Mouse (Mus musculus) hindbrain, embryonic 10.5 days (tissue): ENCODE results near the gene Olfr181. TPM values are rescaled to one million over a fixed set of nuclear protein-coding genes. Genes with fewer than 3 reads are reported as not detected.

Experiments used
- DNase-seq: peaks from one replicate; pipeline ENCODE4 v3.0.0-alpha.2; 2017; ENCODE audit warnings: low spot score
- H3K27ac ChIP-seq: fragments of 300-500 bp; sonication (generic); 2 replicates; pipeline ENCODE4 v1.5.1; 2016; ENCODE audit warnings: mild to moderate bottlenecking, moderate library complexity
- H3K27me3 ChIP-seq: fragments of 300-500 bp; sonication (generic); 2 replicates; pipeline ENCODE4 v1.6.1; 2016; ENCODE audit warnings: mild to moderate bottlenecking; ENCODE audit not compliant: poor library complexity, insufficient read depth, severe bottlenecking
- H3K36me3 ChIP-seq: fragments of 300-500 bp; sonication (generic); 2 replicates; pipeline ENCODE4 v1.6.1; 2016; ENCODE audit warnings: mild to moderate bottlenecking, moderate library complexity
- H3K4me1 ChIP-seq: fragments of 300-500 bp; sonication (generic); replicated peaks from 2 replicates; pipeline ENCODE4 v1.6.1; 2016; ENCODE audit warnings: mild to moderate bottlenecking
- H3K4me3 ChIP-seq: fragments of 300-500 bp; sonication (generic); 2 replicates; pipeline ENCODE4 v1.5.1; 2016; ENCODE audit warnings: mild to moderate bottlenecking, moderate library complexity
- H3K9me3 ChIP-seq: fragments of 300-500 bp; sonication (generic); 2 replicates; pipeline ENCODE4 v1.6.1; 2016; ENCODE audit warnings: mild to moderate bottlenecking, moderate library complexity
- WGBS: fragments of 180-500 bp; shearing (Covaris S2); methylation state at CpG from one replicate; pipeline ENCODE4 v1.1.7; 2016; 5-methylcytosine and 5-hydroxymethylcytosine counted together
- polyA plus RNA-seq: library from polyadenylated mRNA; unstranded; fragments of >200 nt; fragmentation: Nextera tagmentation; extraction: Ambion mirVana; gene quantifications from 2 replicates; pipeline ENCODE4 v1.2.1, GENCODE M21; 2016

The Olfr181 gene
- polyA plus RNA-seq, result not detected in 2 replicates

- Histone ChIP-seq H3K4me1 (no peaks in the 10 kb centered on the region), H3K36me3 (no peaks in the 10 kb centered on the region), H3K4me3 (no peak within 1 kb of the TSS), H3K27ac (no peak within 1 kb of the TSS), H3K27me3 (no peaks in the 10 kb centered on the region), H3K9me3 (0 out of 2 replicates have a peak, but pooled peaks cover 3% of the 10 kb centered on the region)
- WGBS, result 67% methylated on average over 1 of the region's 1 CpGs
- no peak for DNase-seq
These were observed at the start of gene Olfr181 for GRCm38 (mm10) chr16:58928655-58929054. Gene Olfr181, minus strand, starts transcription at chr16:58928755.

GRCm38 (mm10) chr16:58929292-58929691, 737 bp upstream of the Olfr181 start, which contains the start of gene Olfr180:
Gene Olfr180, minus strand, starts transcription at chr16:58929392.
- Histone ChIP-seq H3K4me3 (no peak within 1 kb of the TSS), H3K36me3 (no peaks in the 10 kb centered on the region), H3K27ac (no peak within 1 kb of the TSS), H3K9me3 (0 out of 2 replicates have a peak, but pooled peaks cover 3% of the 10 kb centered on the region), H3K27me3 (no peaks in the 10 kb centered on the region), H3K4me1 (no peaks in the 10 kb centered on the region)
- no peak for DNase-seq
- WGBS, result 86% methylated on average over 4 of the region's 4 CpGs

- Histone ChIP-seq H3K27ac (no peak within 1 kb of the TSS), H3K4me3 (no peak within 1 kb of the TSS), H3K36me3 (no peaks in the 10 kb centered on the region), H3K4me1 (no peaks in the 10 kb centered on the region), H3K9me3 (0 out of 2 replicates have a peak, but pooled peaks cover 4% of the 10 kb centered on the region), H3K27me3 (no peaks in the 10 kb centered on the region)
- WGBS, result 91% methylated on average over 3 of the region's 3 CpGs
- DNase-seq, result no peak
These were observed 36.6 kb downstream of the Olfr181 start, which contains the start of gene Olfr178 for GRCm38 (mm10) chr16:58891963-58892362. Gene Olfr178, minus strand, starts transcription at chr16:58892063.

GRCm38 (mm10) chr16:58884416-58884815, 44.1 kb downstream of the Olfr181 start:
- no peak for DNase-seq
- WGBS, result 94% methylated on average over 2 of the region's 2 CpGs
- no peaks in the 10 kb centered on the region for H3K27me3 ChIP-seq
- no peak overlapping the region for H3K27ac ChIP-seq
- no peaks in the 10 kb centered on the region for H3K4me1 ChIP-seq
- H3K4me3 ChIP-seq, result no peak overlapping the region
- H3K9me3 ChIP-seq, result 0 out of 2 replicates have a peak, but pooled peaks cover 3% of the 10 kb centered on the region
- H3K36me3 ChIP-seq, result no peaks in the 10 kb centered on the region

Other genes starting within 250 kb of the Olfr181 start
- not detected in 2 replicates for gene Gpr15, start 209.7 kb downstream of the Olfr181 start, polyA plus RNA-seq
- gene Cldnd1, start 200.8 kb downstream of the Olfr181 start, polyA plus RNA-seq, result 98.7 and 105 TPM in 2 replicates
- not detected in 2 replicates for gene Olfr172, start 165.6 kb downstream of the Olfr181 start, polyA plus RNA-seq
- not detected in 2 replicates for gene Olfr173, start 128.5 kb downstream of the Olfr181 start, polyA plus RNA-seq
- not detected in 2 replicates for gene Olfr175-ps1, start 102.0 kb downstream of the Olfr181 start, polyA plus RNA-seq
- gene Olfr177, start 54.0 kb downstream of the Olfr181 start, polyA plus RNA-seq, result not detected in 2 replicates
- gene Olfr178, start 36.7 kb downstream of the Olfr181 start, polyA plus RNA-seq, result not detected in 2 replicates
- gene Olfr180, start 637 bp upstream of the Olfr181 start, polyA plus RNA-seq, result not detected in 2 replicates
- not detected in 2 replicates for gene Olfr183, start 66.6 kb upstream of the Olfr181 start, polyA plus RNA-seq
- not detected in 2 replicates for gene Olfr186, start 101.5 kb upstream of the Olfr181 start, polyA plus RNA-seq
- gene Olfr187, start 111.0 kb upstream of the Olfr181 start, polyA plus RNA-seq, result not detected in 2 replicates
- gene Olfr190, start 149.2 kb upstream of the Olfr181 start, polyA plus RNA-seq, result not detected in 2 replicates
- gene Olfr191, start 161.1 kb upstream of the Olfr181 start, polyA plus RNA-seq, result not detected in 2 replicates
- gene Olfr193, start 183.1 kb upstream of the Olfr181 start, polyA plus RNA-seq, result not detected in 2 replicates
- not detected in 2 replicates for gene Olfr194, start 192.3 kb upstream of the Olfr181 start, polyA plus RNA-seq
- gene Olfr195, start 218.3 kb upstream of the Olfr181 start, polyA plus RNA-seq, result not detected in 2 replicates
- not detected in 2 replicates for gene Olfr196, start 241.7 kb upstream of the Olfr181 start, polyA plus RNA-seq